In genomic region chr14:34483469-34484341, GRCm38 (mm10) we compare ENCODE assay signal across 17 mouse cellular contexts. TPM values are rescaled to one million over a fixed set of nuclear protein-coding genes. Genes with fewer than 3 reads are reported as not detected.
DNase-seq lines count a peak whose midpoint lies in the region; ATAC-seq and TF ChIP-seq lines count a peak whose summit lies in the region.
"Had no signal": no experiment of that assay in that cellular context is flagged by ENCODE, and none has a peak within 500 bp of the region (broad histone marks: within the 10 kb centered on the region; RNA-seq: fewer than 3 reads in every experiment).

No protein-coding gene starts in this region.

- H3K36me3 ChIP-seq in heart, adult 2 months (ENCODE audit: control insufficient read depth, insufficient read depth, low read length): peaks cover 26% of the 10 kb centered on the region
- H3K36me3 ChIP-seq in neural tube, embryonic 13.5 days: no peaks in the 10 kb centered on the region
- H3K36me3 ChIP-seq in hindbrain, embryonic 15.5 days: no peaks in the 10 kb centered on the region
- H3K36me3 ChIP-seq: embryonic facial prominence, embryonic 15.5 days; liver, embryonic 13.5 days; stomach, embryonic 15.5 days had no signal

- no peak for TF ChIP-seq CTCF in heart, adult 2 months (IDR thresholded peaks at IDR 0.05)

- WGBS in heart, adult 2 months: 40% methylated on average over 6 of the region's 6 CpGs
- WGBS in neural tube, embryonic 13.5 days: 65% methylated on average over 6 of the region's 6 CpGs
- 46% methylated on average over 6 of the region's 6 CpGs for WGBS in hindbrain, embryonic 15.5 days

- peak; percentile 66; the same call in 1 of the 2 replicates for ATAC-seq in neural tube, embryonic 13.5 days (ENCODE audit: low read depth)
- ATAC-seq in hindbrain, embryonic 15.5 days (ENCODE audit: low FRiP score, low read depth): peak; percentile 74; the same call in 1 of the 2 replicates

- H3K9me3 ChIP-seq in neural tube, embryonic 13.5 days: no peaks in the 10 kb centered on the region
- H3K9me3 ChIP-seq in hindbrain, embryonic 15.5 days: no peaks in the 10 kb centered on the region
- H3K9me3 ChIP-seq: embryonic facial prominence, embryonic 15.5 days; liver, embryonic 13.5 days; stomach, embryonic 15.5 days had no signal

- intact Hi-C loops in heart, adult 2 months (cut with DNase I): no loop called here

- no peak for TF ChIP-seq EP300 in heart, adult 2 months (IDR thresholded peaks at IDR 0.05; ENCODE audit: insufficient read depth, low read depth, low read length)

- no peak for DNase-seq in heart, adult 2 months
- DNase-seq in heart, adult 18-20 months: no peak
- no peak for DNase-seq in neural tube, embryonic 10.5 days (ENCODE audit: extremely low spot score, low spot score)
- DNase-seq in spleen, adult 18-20 months: no peak
- DNase-seq in cerebellum, adult 11 months: no peak
- no peak for DNase-seq in left cerebral cortex, adult 9 months (ENCODE audit: low spot score in 2 of 2)
- DNase-seq: cerebellum, postnatal 14 days; left cerebral cortex, postnatal 4 days; liver, embryonic 13.5 days; thymus, postnatal 25 days had no signal

- H3K4me1 ChIP-seq in heart, adult 2 months (ENCODE audit: control insufficient read depth, insufficient read depth, low read length): peaks cover 14% of the 10 kb centered on the region
- H3K4me1 ChIP-seq in neural tube, embryonic 13.5 days (replicated peaks): peaks cover 19% of the 10 kb centered on the region
- H3K4me1 ChIP-seq in hindbrain, embryonic 15.5 days (replicated peaks): peaks cover 14% of the 10 kb centered on the region
- H3K4me1 ChIP-seq: stomach, embryonic 15.5 days had no signal

- no peak for TF ChIP-seq POLR2A in heart, adult 2 months (IDR thresholded peaks at IDR 0.05; ENCODE audit: insufficient read depth, low read depth, low read length)

- no peak overlapping the region for H3K4me2 ChIP-seq in neural tube, embryonic 13.5 days
- H3K4me2 ChIP-seq in hindbrain, embryonic 15.5 days: no peak overlapping the region
- H3K4me2 ChIP-seq: embryonic facial prominence, embryonic 15.5 days; liver, embryonic 13.5 days; stomach, embryonic 15.5 days had no signal

- peaks cover 2% of the 10 kb centered on the region; the same call in 1 of the 2 replicates for H3K79me2 ChIP-seq in heart, adult 2 months (replicated peaks; ENCODE audit: control insufficient read depth, insufficient read depth, low read length)

- H3K9ac ChIP-seq in heart, adult 2 months (ENCODE audit: low read depth, low read length): 0 out of 2 replicates have a peak overlapping the region, but pooled peaks have one; percentile 30
- H3K9ac ChIP-seq in neural tube, embryonic 13.5 days: no peak overlapping the region
- no peak overlapping the region for H3K9ac ChIP-seq in hindbrain, embryonic 15.5 days
- H3K9ac ChIP-seq: embryonic facial prominence, embryonic 15.5 days; liver, embryonic 13.5 days; stomach, embryonic 15.5 days had no signal

- H3K27ac ChIP-seq in heart, adult 2 months: no peak overlapping the region; the same call in 1 of the 2 replicates
- H3K27ac ChIP-seq in neural tube, embryonic 13.5 days (replicated peaks): peak overlapping the region; percentile 59
- H3K27ac ChIP-seq in hindbrain, embryonic 15.5 days (replicated peaks): 0 out of 2 replicates have a peak overlapping the region, but pooled peaks have one; percentile 50
- H3K27ac ChIP-seq: embryonic facial prominence, embryonic 15.5 days; kidney, postnatal 0 days; liver, embryonic 13.5 days; stomach, embryonic 15.5 days had no signal

- H3K4me3 ChIP-seq in heart, adult 2 months: no peak overlapping the region
- no peak overlapping the region for H3K4me3 ChIP-seq in neural tube, embryonic 13.5 days
- no peak overlapping the region for H3K4me3 ChIP-seq in hindbrain, embryonic 15.5 days
- H3K4me3 ChIP-seq: embryonic facial prominence, embryonic 15.5 days; liver, embryonic 13.5 days; stomach, embryonic 15.5 days had no signal

- H3K27me3 ChIP-seq in heart, adult 2 months (ENCODE audit: control insufficient read depth, insufficient read depth, low read length): no peaks in the 10 kb centered on the region
- H3K27me3 ChIP-seq in neural tube, embryonic 13.5 days: no peaks in the 10 kb centered on the region
- no peaks in the 10 kb centered on the region for H3K27me3 ChIP-seq in hindbrain, embryonic 15.5 days
- H3K27me3 ChIP-seq: embryonic facial prominence, embryonic 15.5 days; liver, embryonic 13.5 days; stomach, embryonic 15.5 days had no signal

RNA-seq across cellular contexts. Expression of gene Bmpr1a, which starts 19.4 kb away (rescaled TPM):
- 10 to 100 TPM; 58.4 to 62.5 TPM for total RNA-seq in heart, adult 2 months (2021)
- 13.8 and 38.2 TPM in 2 replicates for polyA plus RNA-seq in heart, adult 2 months (2012; rRNA removed)
- 10 to 100 TPM; 52.9 to 56.9 TPM for total RNA-seq in heart, adult 18-20 months (2021)
- polyA plus RNA-seq in neural tube, embryonic 13.5 days (2015; fragmentation: Nextera tagmentation; extraction: Ambion mirVana): 22.6 and 26.4 TPM in 2 replicates
- polyA plus RNA-seq in hindbrain, embryonic 15.5 days (2015; fragmentation: Nextera tagmentation; extraction: Ambion mirVana): 20.7 and 21.4 TPM in 2 replicates

RNA-seq across cellular contexts. Expression of gene 9230112D13Rik, which starts 38.9 kb away (rescaled TPM):
- total RNA-seq in heart, adult 2 months (2021): not detected
- polyA plus RNA-seq in heart, adult 2 months (2012; rRNA removed): not detected in 2 replicates
- not detected for total RNA-seq in heart, adult 18-20 months (2021)
- not detected in 2 replicates for polyA plus RNA-seq in neural tube, embryonic 13.5 days (2015; fragmentation: Nextera tagmentation; extraction: Ambion mirVana)
- polyA plus RNA-seq in hindbrain, embryonic 15.5 days (2015; fragmentation: Nextera tagmentation; extraction: Ambion mirVana): not detected in 2 replicates
- total RNA-seq: layer of hippocampus, postnatal 10 days; left cerebral cortex, postnatal 4 days had no signal
- polyA plus RNA-seq: embryonic facial prominence, embryonic 15.5 days; intestine, embryonic 14.5 days; kidney, postnatal 0 days; liver, embryonic 13.5 days; stomach, embryonic 15.5 days had no signal
